Mouse (Mus musculus) lung, postnatal 0 days (tissue): ENCODE results near the gene Ppp1r3g.

ENCODE experiments used
- CTCF ChIP-seq: IDR thresholded peaks from 2 replicates; pipeline ENCODE4 v1.5.1; 2016; ENCODE audit warnings: antibody characterized with exemption, mild to moderate bottlenecking
- EP300 ChIP-seq: IDR thresholded peaks from 2 replicates; pipeline ENCODE4 v1.6.1; 2016; ENCODE audit warnings: antibody characterized with exemption, mild to moderate bottlenecking, control low read depth

DNA sequence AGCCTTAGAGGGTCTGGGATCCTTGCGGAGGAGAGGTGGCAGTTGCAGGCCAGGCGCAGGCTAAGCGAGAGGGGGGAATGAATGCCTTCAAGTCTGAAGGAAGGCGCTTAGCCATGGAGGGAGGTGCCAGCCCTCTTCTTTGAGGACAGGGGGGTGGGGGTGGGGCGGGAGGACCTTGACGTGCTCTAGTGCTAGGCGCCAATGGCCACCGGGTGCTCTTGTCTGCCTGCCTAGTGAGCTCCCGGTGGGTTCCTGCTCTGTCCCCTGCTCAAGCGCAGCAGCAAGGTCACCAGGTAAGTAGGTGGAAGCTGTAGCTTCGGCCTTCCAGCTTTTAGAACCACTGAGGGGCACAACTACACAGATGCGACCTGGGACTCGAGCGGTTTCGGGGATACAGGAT, 9.1 kb downstream of the Ppp1r3g start:
- TF ChIP-seq CTCF (no peak), EP300 (no peak)
